Mouse (Mus musculus): ENCODE results near the gene Polr2b. TPM values are rescaled to one million over a fixed set of nuclear protein-coding genes. Genes with fewer than 3 reads are reported as not detected.

Gene Polr2b
- 94.3 and 96.0 TPM in 2 replicates for polyA plus RNA-seq (2016; fragmentation: Nextera tagmentation; extraction: Ambion mirVana)

- peaks cover 57% of the 10 kb centered on the region for H3K36me3 ChIP-seq (replicated peaks)
- H3K27me3 ChIP-seq (replicated peaks; ENCODE audit: low read depth, poor library complexity, severe bottlenecking), result no peaks in the 10 kb centered on the region
- H3K4me1 ChIP-seq, result peaks cover 30% of the 10 kb centered on the region
- peak within 1 kb of the TSS; percentile 71 for H3K4me3 ChIP-seq
- H3K9me3 ChIP-seq, result no peaks in the 10 kb centered on the region
- WGBS, result under 1% methylated on average over 85 of the region's 85 CpGs
- peak; percentile 98 for DNase-seq (ENCODE audit: low spot score)
- peak within 1 kb of the TSS; percentile 93 for H3K27ac ChIP-seq (replicated peaks)
Measured at GRCm38 (mm10) chr5:77309924-77310772, at the start of gene Polr2b, which contains the start of gene Noa1. TSS of gene Polr2b (plus strand) at chr5:77310147. TSS of gene Noa1 (minus strand) at chr5:77310084.

- Histone ChIP-seq H3K27ac (replicated peaks) (no peak overlapping the region), H3K4me3 (no peak overlapping the region), H3K4me1 (peaks cover 14% of the 10 kb centered on the region), H3K36me3 (replicated peaks) (no peaks in the 10 kb centered on the region), H3K9me3 (no peaks in the 10 kb centered on the region), H3K27me3 (replicated peaks; ENCODE audit: low read depth, poor library complexity, severe bottlenecking) (no peaks in the 10 kb centered on the region)
- 87% methylated on average over 4 of the region's 4 CpGs for WGBS
- no peak for DNase-seq (ENCODE audit: low spot score)
Measured at GRCm38 (mm10) chr5:77261137-77261536, 48.8 kb upstream of the Polr2b start.

- Histone ChIP-seq H3K27ac (replicated peaks) (no peak overlapping the region), H3K36me3 (replicated peaks) (no peaks in the 10 kb centered on the region), H3K27me3 (replicated peaks; ENCODE audit: low read depth, poor library complexity, severe bottlenecking) (no peaks in the 10 kb centered on the region), H3K4me3 (no peak overlapping the region), H3K9me3 (no peaks in the 10 kb centered on the region), H3K4me1 (peaks cover 14% of the 10 kb centered on the region)
- no peak for DNase-seq (ENCODE audit: low spot score)
- 70% methylated on average over 5 of the region's 5 CpGs for WGBS
Measured at GRCm38 (mm10) chr5:77262105-77262504, 47.8 kb upstream of the Polr2b start.

GRCm38 (mm10) chr5:77265081-77265670, 44.8 kb upstream of the Polr2b start, which contains the start of gene Rest:
TSS of gene Rest (plus strand) at chr5:77265491.
- WGBS, result under 1% methylated on average over 78 of the region's 78 CpGs

GRCm38 (mm10) chr5:77265671-77266065, 44.3 kb upstream of the Polr2b start:
- Histone ChIP-seq H3K27me3 (replicated peaks; ENCODE audit: low read depth, poor library complexity, severe bottlenecking) (no peaks in the 10 kb centered on the region), H3K27ac (replicated peaks) (peak overlapping the region; percentile 98), H3K9me3 (no peaks in the 10 kb centered on the region), H3K4me3 (peak overlapping the region; percentile 99), H3K36me3 (replicated peaks) (peaks cover 28% of the 10 kb centered on the region), H3K4me1 (peaks cover 20% of the 10 kb centered on the region)
- under 1% methylated on average over 52 of the region's 53 CpGs for WGBS
- peak; percentile 88 for DNase-seq (ENCODE audit: low spot score)

More at GRCm38 (mm10) chr5:77265081-77265670, 44.8 kb upstream of the Polr2b start, which contains the start of gene Rest:
- Histone ChIP-seq H3K36me3 (replicated peaks) (peaks cover 23% of the 10 kb centered on the region), H3K27ac (replicated peaks) (peak within 1 kb of the TSS; percentile 98), H3K4me1 (peaks cover 22% of the 10 kb centered on the region), H3K4me3 (peak within 1 kb of the TSS; percentile 99), H3K27me3 (replicated peaks; ENCODE audit: low read depth, poor library complexity, severe bottlenecking) (no peaks in the 10 kb centered on the region), H3K9me3 (no peaks in the 10 kb centered on the region)
- DNase-seq (ENCODE audit: low spot score), result peak; percentile 93

- Histone ChIP-seq H3K4me1 (peaks cover 20% of the 10 kb centered on the region), H3K4me3 (peak overlapping the region; percentile 99), H3K27ac (replicated peaks) (peak overlapping the region; percentile 98), H3K36me3 (replicated peaks) (peaks cover 34% of the 10 kb centered on the region), H3K9me3 (no peaks in the 10 kb centered on the region), H3K27me3 (replicated peaks; ENCODE audit: low read depth, poor library complexity, severe bottlenecking) (no peaks in the 10 kb centered on the region)
- under 1% methylated on average over 85 of the region's 87 CpGs for WGBS
- peak; percentile 76 for DNase-seq (ENCODE audit: low spot score)
Measured at GRCm38 (mm10) chr5:77266066-77266885, 43.7 kb upstream of the Polr2b start.

GRCm38 (mm10) chr5:77266886-77267401, 43.0 kb upstream of the Polr2b start:
- peaks cover 41% of the 10 kb centered on the region for H3K36me3 ChIP-seq (replicated peaks)
- 2% methylated on average over 11 of the region's 11 CpGs for WGBS
- H3K27ac ChIP-seq (replicated peaks), result peak overlapping the region; percentile 98
- DNase-seq (ENCODE audit: low spot score), result no peak
- H3K4me1 ChIP-seq, result peaks cover 20% of the 10 kb centered on the region
- peak overlapping the region; percentile 99 for H3K4me3 ChIP-seq
- no peaks in the 10 kb centered on the region for H3K27me3 ChIP-seq (replicated peaks; ENCODE audit: low read depth, poor library complexity, severe bottlenecking)
- H3K9me3 ChIP-seq, result no peaks in the 10 kb centered on the region

GRCm38 (mm10) chr5:77267441-77267840, 42.5 kb upstream of the Polr2b start:
- peak overlapping the region; percentile 98; the same call in 1 of the 2 replicates for H3K27ac ChIP-seq (replicated peaks)
- H3K4me3 ChIP-seq, result peak overlapping the region; percentile 99

GRCm38 (mm10) chr5:77267957-77268624, 41.9 kb upstream of the Polr2b start:
- no peaks in the 10 kb centered on the region for H3K9me3 ChIP-seq
- DNase-seq (ENCODE audit: low spot score), result no peak
- peaks cover 52% of the 10 kb centered on the region for H3K36me3 ChIP-seq (replicated peaks)
- peaks cover 20% of the 10 kb centered on the region for H3K4me1 ChIP-seq
- no peaks in the 10 kb centered on the region for H3K27me3 ChIP-seq (replicated peaks; ENCODE audit: low read depth, poor library complexity, severe bottlenecking)
- peak overlapping the region; percentile 99; the same call in 1 of the 2 replicates for H3K4me3 ChIP-seq
- no peak overlapping the region for H3K27ac ChIP-seq (replicated peaks)
- WGBS, result 94% methylated on average over 30 of the region's 30 CpGs

More at GRCm38 (mm10) chr5:77267441-77267840, 42.5 kb upstream of the Polr2b start:
- WGBS, result 77% methylated on average over 4 of the region's 4 CpGs
- no peaks in the 10 kb centered on the region for H3K27me3 ChIP-seq (replicated peaks; ENCODE audit: low read depth, poor library complexity, severe bottlenecking)
- peaks cover 46% of the 10 kb centered on the region for H3K36me3 ChIP-seq (replicated peaks)
- no peak for DNase-seq (ENCODE audit: low spot score)
- H3K9me3 ChIP-seq, result no peaks in the 10 kb centered on the region
- H3K4me1 ChIP-seq, result peaks cover 20% of the 10 kb centered on the region

- H3K27me3 ChIP-seq (replicated peaks; ENCODE audit: low read depth, poor library complexity, severe bottlenecking), result no peaks in the 10 kb centered on the region
- H3K4me3 ChIP-seq, result no peak overlapping the region
- peaks cover 20% of the 10 kb centered on the region for H3K4me1 ChIP-seq
- peaks cover 66% of the 10 kb centered on the region for H3K36me3 ChIP-seq (replicated peaks)
- no peaks in the 10 kb centered on the region for H3K9me3 ChIP-seq
- no peak for DNase-seq (ENCODE audit: low spot score)
- no peak overlapping the region for H3K27ac ChIP-seq (replicated peaks)
- WGBS, result 73% methylated on average over 8 of the region's 8 CpGs
Measured at GRCm38 (mm10) chr5:77269399-77269798, 40.5 kb upstream of the Polr2b start.

GRCm38 (mm10) chr5:77273151-77273550, 36.8 kb upstream of the Polr2b start:
- peaks cover 99% of the 10 kb centered on the region for H3K36me3 ChIP-seq (replicated peaks)
- no peak overlapping the region for H3K4me3 ChIP-seq
- peaks cover 5% of the 10 kb centered on the region for H3K4me1 ChIP-seq
- H3K27ac ChIP-seq (replicated peaks), result no peak overlapping the region
- WGBS, result 87% methylated on average over 7 of the region's 7 CpGs
- DNase-seq (ENCODE audit: low spot score), result no peak
- H3K9me3 ChIP-seq, result no peaks in the 10 kb centered on the region
- no peaks in the 10 kb centered on the region for H3K27me3 ChIP-seq (replicated peaks; ENCODE audit: low read depth, poor library complexity, severe bottlenecking)
